Mouse (Mus musculus) lung, adult 2 months (tissue): ENCODE data around the gene Adarb1.

ENCODE experiments used
- CTCF ChIP-seq: fragments of 200-500 bp; IDR thresholded peaks from 2 replicates; pipeline ENCODE4 v1.5.1; 2011; ENCODE audit warnings: mild to moderate bottlenecking, low read length, control low read depth; ENCODE audit not compliant: insufficient read depth
- POLR2A ChIP-seq: fragments of 200-500 bp; IDR thresholded peaks from 2 replicates; pipeline ENCODE4 v1.6.1; 2011; ENCODE audit warnings: low read depth, mild to moderate bottlenecking, control low read depth, low read length, borderline replicate concordance; ENCODE audit errors: extremely low read depth

- TF ChIP-seq POLR2A (no peak), CTCF (no peak)
Measured at GRCm38 (mm10) chr10:77409154-77409553, 8.9 kb downstream of the Adarb1 start.
